Mouse (Mus musculus) bone marrow macrophage, adult 2 months (primary cell): ENCODE data around the gene Hoxc12. TPM values are rescaled to one million over a fixed set of nuclear protein-coding genes. Genes with fewer than 3 reads are reported as not detected.

Experiments
- H3K27ac ChIP-seq: 2 replicates; pipeline ENCODE4 v1.5.1; 2012; ENCODE audit warnings: low read depth, low read length; ENCODE audit not compliant: insufficient read depth
- H3K4me1 ChIP-seq: 2 replicates; pipeline ENCODE4 v1.6.1; 2012; ENCODE audit warnings: low read length; ENCODE audit not compliant: control insufficient read depth, insufficient read depth
- H3K4me3 ChIP-seq: 2 replicates; pipeline ENCODE4 v1.5.1; 2012; ENCODE audit warnings: mild to moderate bottlenecking, low read length, moderate library complexity; ENCODE audit not compliant: insufficient read depth
- CTCF ChIP-seq: IDR thresholded peaks from 2 replicates; pipeline ENCODE4 v1.5.1; 2012; ENCODE audit warnings: low read depth, mild to moderate bottlenecking, low read length, moderate library complexity
- POLR2A ChIP-seq: IDR thresholded peaks from 2 replicates; pipeline ENCODE4 v1.6.1; 2012; ENCODE audit warnings: mild to moderate bottlenecking, low read depth, low read length, borderline replicate concordance
- polyA plus RNA-seq: library from polyadenylated mRNA; stranded (reverse); fragments of >200 nt; gene quantifications from 2 replicates; pipeline ENCODE4 v1.2.4, GENCODE M21; 2012; ENCODE audit not compliant: missing spikeins, insufficient read depth, insufficient read length

The Hoxc12 gene
- polyA plus RNA-seq, 1 experiment, result not detected

DNA sequence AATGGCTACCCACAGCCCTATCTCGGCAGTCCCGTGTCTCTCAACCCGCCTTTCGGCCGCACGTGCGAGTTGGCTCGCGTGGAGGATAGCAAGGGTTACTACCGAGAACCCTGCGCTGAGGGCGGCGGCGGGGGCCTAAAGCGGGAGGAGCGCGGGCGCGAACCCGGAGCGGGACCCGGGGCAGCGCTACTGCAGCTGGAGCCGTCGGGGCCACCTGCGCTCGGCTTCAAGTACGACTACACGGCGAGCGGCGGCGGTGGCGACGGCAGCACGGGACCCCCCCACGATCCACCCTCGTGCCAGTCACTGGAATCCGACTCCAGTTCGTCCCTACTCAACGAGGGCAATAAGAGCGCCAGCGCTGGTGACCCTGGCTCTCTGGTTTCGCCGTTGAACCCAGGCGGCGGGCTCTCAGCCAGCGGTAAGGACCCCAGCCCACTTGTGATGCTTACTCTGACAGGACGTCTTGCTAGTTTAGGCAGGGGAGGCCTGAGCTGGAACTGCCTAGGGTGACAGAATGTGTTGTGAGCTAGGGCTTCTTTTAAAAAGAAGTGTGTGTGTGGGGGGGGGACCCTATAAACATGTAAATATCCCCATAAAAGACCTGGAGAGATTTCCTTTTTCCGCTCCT lies 594 bp downstream of the Hoxc12 start:
- TF ChIP-seq CTCF (no peak), POLR2A (no peak)
- Histone ChIP-seq H3K4me3 (no peak overlapping the region), H3K4me1 (no peaks in the 10 kb centered on the region), H3K27ac (no peak overlapping the region)

DNA sequence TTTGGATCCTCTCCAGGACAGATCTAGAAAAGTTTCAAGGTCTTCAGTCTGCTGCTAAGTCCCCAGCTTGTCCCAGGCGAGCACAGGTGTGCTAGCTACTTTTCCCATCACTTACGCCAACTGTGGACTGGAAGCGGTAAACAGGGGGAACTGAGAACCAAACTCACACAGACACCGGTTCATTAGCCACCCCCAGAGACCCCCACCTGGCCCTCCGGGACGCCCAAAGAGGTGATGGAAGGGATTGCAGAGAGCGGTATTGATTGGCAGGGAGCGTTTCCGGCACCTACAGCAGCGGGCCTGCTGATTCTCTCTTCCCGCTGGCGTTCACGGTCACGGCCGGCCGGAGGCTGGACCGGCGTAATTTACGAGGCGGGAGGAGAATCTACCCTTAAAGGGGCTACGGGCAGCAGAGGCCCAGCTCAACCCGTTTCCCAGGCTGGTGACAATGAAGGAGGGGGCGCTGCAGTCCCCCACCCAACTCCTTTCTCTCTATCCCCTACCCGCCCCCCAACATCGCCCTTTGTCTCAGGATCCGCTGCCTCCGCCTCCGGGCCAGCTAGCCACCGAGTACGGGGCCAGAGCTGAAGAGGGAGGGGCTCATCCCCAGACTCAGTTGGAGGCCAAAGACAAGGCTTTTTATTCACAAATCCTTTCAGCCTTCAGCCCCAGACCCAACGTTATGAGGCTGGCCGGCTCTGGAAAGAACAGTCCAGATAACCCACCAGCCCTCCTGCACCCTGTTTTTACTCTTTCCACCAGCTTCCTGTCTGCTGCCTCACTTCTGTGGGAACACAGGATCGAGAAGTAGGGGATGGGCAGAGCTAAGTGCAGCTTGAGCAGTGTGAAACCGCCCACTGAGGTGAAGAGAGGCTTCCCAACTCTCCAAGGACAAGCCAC lies 2.9 kb downstream of the Hoxc12 start:
- no peaks in the 10 kb centered on the region for H3K4me1 ChIP-seq
- no peak for TF ChIP-seq POLR2A
- no peak for TF ChIP-seq CTCF

DNA sequence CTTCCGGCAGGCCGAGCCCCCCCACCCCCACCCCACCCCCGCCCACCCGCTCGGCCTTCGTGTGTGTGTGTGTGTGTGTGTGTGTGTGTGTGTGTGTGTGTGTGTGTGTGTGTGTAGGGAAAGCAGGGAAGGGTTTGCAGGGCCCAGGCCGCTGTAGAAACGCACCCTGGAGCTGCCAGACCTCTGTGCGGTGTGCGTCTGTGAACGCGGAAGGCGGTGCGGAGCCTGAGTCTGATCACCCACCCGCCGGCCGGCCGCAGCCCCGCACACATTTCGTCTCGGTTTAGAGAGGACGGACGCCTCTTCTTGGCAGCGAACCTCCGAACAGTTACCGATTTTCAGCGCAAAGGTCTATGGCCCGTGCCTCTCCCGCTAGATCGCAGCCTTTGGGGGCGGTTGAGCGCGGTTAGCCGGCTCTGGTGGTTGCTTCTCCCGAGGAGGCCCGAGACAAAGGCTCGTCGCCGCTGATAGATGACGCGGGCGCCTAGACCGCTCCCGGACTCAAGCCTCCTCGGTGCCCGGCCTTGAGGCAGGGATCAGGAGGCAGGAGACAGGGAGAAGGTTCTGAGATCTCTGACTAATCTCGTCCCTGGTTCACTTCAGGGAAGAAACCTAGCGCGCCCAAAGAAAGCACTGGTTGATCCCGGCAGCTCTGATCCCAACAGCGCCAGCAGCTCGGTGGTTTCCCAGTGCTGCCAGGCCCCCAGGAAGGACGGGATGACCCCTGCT lies 6.3 kb downstream of the Hoxc12 start:
- Histone ChIP-seq H3K4me3 (no peak overlapping the region), H3K27ac (no peak overlapping the region), H3K4me1 (no peaks in the 10 kb centered on the region)
- no peak for TF ChIP-seq CTCF
- TF ChIP-seq POLR2A, result no peak

More for the DNA sequence above, 2.9 kb downstream of the Hoxc12 start:
- Histone ChIP-seq H3K27ac (no peak overlapping the region), H3K4me3 (no peak overlapping the region)

DNA sequence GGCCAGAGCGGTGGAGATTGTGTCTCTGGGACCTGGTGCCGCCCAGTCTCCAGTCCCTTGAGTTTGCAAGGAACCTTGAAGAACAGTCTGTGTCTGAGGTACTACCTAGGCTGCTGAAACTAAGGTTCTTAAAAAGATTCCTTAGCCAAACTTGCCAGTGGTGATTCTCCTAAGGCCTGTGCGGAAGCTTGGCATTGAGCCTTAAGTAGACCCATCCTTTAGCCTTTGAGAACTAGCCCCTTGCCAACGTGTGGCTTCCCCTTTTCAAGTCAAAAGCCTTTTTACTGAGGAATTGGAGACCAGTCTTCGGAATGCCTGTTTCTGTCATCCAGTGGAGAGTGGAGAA lies 6.9 kb downstream of the Hoxc12 start:
- no peak for TF ChIP-seq POLR2A
- TF ChIP-seq CTCF, result no peak
- H3K27ac ChIP-seq, result no peak overlapping the region
- H3K4me1 ChIP-seq, result no peaks in the 10 kb centered on the region
- no peak overlapping the region for H3K4me3 ChIP-seq

GRCm38 (mm10) chr15:102945185-102946077 lies 8.9 kb downstream of the Hoxc12 start:
- H3K27ac ChIP-seq, result no peak overlapping the region
- no peak overlapping the region for H3K4me3 ChIP-seq
- no peak for TF ChIP-seq CTCF
- no peak for TF ChIP-seq POLR2A
- no peaks in the 10 kb centered on the region for H3K4me1 ChIP-seq

- Histone ChIP-seq H3K4me3 (no peak overlapping the region), H3K4me1 (no peaks in the 10 kb centered on the region), H3K27ac (no peak overlapping the region)
- no peak for TF ChIP-seq CTCF
- no peak for TF ChIP-seq POLR2A
Measured at GRCm38 (mm10) chr15:102947276-102947675, 10.7 kb downstream of the Hoxc12 start.

GRCm38 (mm10) chr15:102948842-102949241 lies 12.3 kb downstream of the Hoxc12 start:
- no peaks in the 10 kb centered on the region for H3K4me1 ChIP-seq
- TF ChIP-seq POLR2A (no peak), CTCF (no peak)
- H3K27ac ChIP-seq, result no peak overlapping the region
- no peak overlapping the region for H3K4me3 ChIP-seq

DNA sequence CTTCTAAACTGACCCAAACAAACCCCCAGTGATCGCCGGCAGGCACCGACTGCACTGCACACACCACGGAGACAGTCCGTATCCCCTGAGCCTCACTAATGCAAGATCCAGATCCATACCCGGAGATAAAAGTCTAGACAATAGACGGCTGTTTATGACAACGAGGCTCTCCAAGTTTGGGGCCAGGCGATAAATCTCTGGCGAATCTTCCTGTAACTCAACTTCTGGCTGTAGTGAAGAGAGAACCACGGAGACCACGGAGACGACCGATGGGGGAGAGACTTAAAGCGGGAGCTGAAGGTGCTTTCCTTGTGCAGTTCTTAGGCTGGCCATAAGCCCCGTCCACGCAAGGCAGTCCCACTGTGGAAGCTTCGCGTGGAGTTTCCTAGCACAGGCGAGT lies 13.1 kb downstream of the Hoxc12 start:
- Histone ChIP-seq H3K4me1 (no peaks in the 10 kb centered on the region), H3K27ac (no peak overlapping the region), H3K4me3 (no peak overlapping the region)
- TF ChIP-seq CTCF, result no peak
- no peak for TF ChIP-seq POLR2A

DNA sequence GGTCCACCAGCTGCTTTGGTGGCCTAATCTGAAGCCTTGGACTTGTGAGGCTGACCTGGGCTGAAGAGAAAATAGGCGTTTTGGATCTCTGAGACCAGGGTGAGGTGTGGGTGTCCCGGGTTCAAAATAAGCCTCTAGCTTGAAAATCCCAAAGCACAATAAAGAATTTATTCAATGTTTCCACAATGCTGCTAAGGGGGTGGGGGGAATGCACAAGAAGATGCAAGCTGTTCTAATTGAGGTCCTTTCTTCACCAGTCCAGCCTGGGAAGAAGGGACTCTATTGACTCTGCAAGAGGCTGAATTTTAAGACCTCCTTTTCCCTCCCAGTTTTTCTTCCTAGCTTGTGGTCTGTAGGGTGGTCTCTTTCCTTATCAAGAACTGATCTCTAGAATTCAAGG lies 14.3 kb downstream of the Hoxc12 start:
- Histone ChIP-seq H3K4me3 (no peak overlapping the region), H3K27ac (no peak overlapping the region), H3K4me1 (no peaks in the 10 kb centered on the region)
- TF ChIP-seq CTCF (no peak), POLR2A (no peak)
